Mouse (Mus musculus): ENCODE results near the gene Gm340.

GRCm38 (mm10) chr19:41581706-41582420 is at the start of gene Gm340:
- TF ChIP-seq EP300 (IDR thresholded peaks at IDR 0.05; ENCODE audit: low read depth) = no peak
- no peak for TF ChIP-seq CTCF (IDR thresholded peaks at IDR 0.05; ENCODE audit: low read depth)

Measured in heart, postnatal 0 days (tissue).